Mouse (Mus musculus): ENCODE measurements around the gene Traf6. TPM values are rescaled to one million over a fixed set of nuclear protein-coding genes. Genes with fewer than 3 reads are reported as not detected.

The Traf6 gene
- polyA plus RNA-seq (2012; rRNA removed) = 6.5 and 7.7 TPM in 2 replicates

DNA sequence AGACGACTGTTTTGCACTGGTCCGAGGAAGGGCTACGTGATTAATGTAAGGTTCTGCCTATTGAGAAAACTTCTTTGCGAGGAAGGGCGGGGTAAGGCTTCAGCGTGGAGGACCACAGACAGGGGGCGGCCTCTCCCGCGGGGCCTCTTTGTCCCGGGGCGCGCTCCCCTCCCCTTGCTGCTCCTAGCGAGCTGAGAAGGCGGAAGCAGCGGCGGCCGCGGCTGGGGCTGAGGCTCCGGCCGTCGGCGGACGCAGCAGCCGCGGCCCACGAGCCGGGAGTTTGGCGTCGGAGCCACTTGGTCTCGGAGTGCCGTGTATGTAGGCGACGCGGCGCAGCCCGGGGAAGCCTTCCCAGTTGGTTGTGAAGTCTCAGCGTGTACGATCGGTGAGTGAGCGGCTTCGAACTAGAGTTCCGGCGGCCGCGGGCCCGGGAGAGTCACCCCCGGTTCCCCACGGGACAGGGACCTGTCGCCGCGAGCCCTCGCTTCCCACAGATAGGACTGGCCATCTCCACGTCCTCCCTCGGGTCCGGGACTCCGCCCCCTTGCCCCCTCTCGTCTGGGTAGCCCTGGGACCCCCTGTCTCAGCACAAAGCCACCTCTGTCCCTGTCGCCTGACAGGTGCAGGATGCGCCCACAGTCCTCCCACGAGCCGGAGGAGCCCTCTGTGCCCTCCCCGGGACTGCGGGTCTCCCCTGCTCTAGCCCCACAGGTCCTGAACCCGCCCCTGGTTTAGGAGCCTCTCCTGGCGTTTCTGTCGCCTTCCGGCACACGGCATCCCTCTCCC lies at the start of gene Traf6:
Traf6 (plus strand) TSS at position 194 of the 786 bp plus-strand sequence.

GRCm38 (mm10) chr2:101649114-101649671 lies 29.0 kb upstream of the Traf6 start, which contains the start of the genes Rag1 and B230118H07Rik:
Gene Rag1, minus strand, starts transcription at chr2:101649501.
Gene B230118H07Rik, minus strand, starts transcription at chr2:101649532.

Other genes starting within 250 kb of the Traf6 start
- not detected in 2 replicates for gene Rag2, start 53.7 kb upstream of the Traf6 start, polyA plus RNA-seq (2012; rRNA removed)
- not detected in 2 replicates for gene Rag1, start 28.9 kb upstream of the Traf6 start, polyA plus RNA-seq (2012; rRNA removed)
- gene B230118H07Rik, start 28.9 kb upstream of the Traf6 start, polyA plus RNA-seq (2012; rRNA removed) = 0.81 and 1.1 TPM in 2 replicates
- 2.3 and 3.3 TPM in 2 replicates for gene Prr5l, start 204.6 kb downstream of the Traf6 start, polyA plus RNA-seq (2012; rRNA removed)
- gene Commd9, start 207.8 kb downstream of the Traf6 start, polyA plus RNA-seq (2012; rRNA removed) = 36.4 and 55.8 TPM in 2 replicates

Data from colon, adult 2 months (tissue).